Mouse (Mus musculus) stomach, embryonic 14.5 days (tissue): ENCODE measurements around the gene Mest. TPM values are rescaled to one million over a fixed set of nuclear protein-coding genes. Genes with fewer than 3 reads are reported as not detected.
A peak's percentile ranks its signal among the peaks of the same experiment; 100 is the strongest.

Experiments
- ATAC-seq: fragments of 200-750 bp; cut with Nextera tagmentation; 2 replicates; pipeline ENCODE4 v1.8.0; 2017; ENCODE audit warnings: low read depth, moderate TSS enrichment; ENCODE audit not compliant: insufficient number of reproducible peaks, insufficient read depth, low FRiP score
- H3K27ac ChIP-seq: fragments of 300-500 bp; sonication (generic); 2 replicates; pipeline ENCODE4 v1.5.1; 2014; ENCODE audit warnings: mild to moderate bottlenecking, low read length, moderate library complexity, mixed read lengths
- H3K27me3 ChIP-seq: fragments of 300-500 bp; sonication (generic); 2 replicates; pipeline ENCODE4 v1.6.1; 2014; ENCODE audit warnings: low read length, control low read depth, mixed read lengths; ENCODE audit not compliant: control insufficient read depth, insufficient read depth
- H3K36me3 ChIP-seq: fragments of 300-500 bp; sonication (generic); 2 replicates; pipeline ENCODE4 v1.6.1; 2014; ENCODE audit warnings: mild to moderate bottlenecking, control low read depth, low read length, moderate library complexity, mixed read lengths; ENCODE audit not compliant: control insufficient read depth, insufficient read depth
- H3K4me1 ChIP-seq: fragments of 300-500 bp; sonication (generic); 2 replicates; pipeline ENCODE4 v1.6.1; 2014; ENCODE audit warnings: low read length, control low read depth, mixed read lengths; ENCODE audit not compliant: control insufficient read depth, insufficient read depth
- H3K4me2 ChIP-seq: fragments of 300-500 bp; sonication (generic); replicated peaks from 2 replicates; pipeline ENCODE4 v1.6.1; 2014; ENCODE audit warnings: low read depth, low read length, control low read depth
- H3K4me3 ChIP-seq: fragments of 300-500 bp; sonication (generic); 2 replicates; pipeline ENCODE4 v1.5.1; 2014; ENCODE audit warnings: low read depth, low read length, control low read depth
- H3K9ac ChIP-seq: fragments of 300-500 bp; sonication (generic); replicated peaks from 2 replicates; pipeline ENCODE4 v1.6.1; 2014; ENCODE audit warnings: low read depth, mild to moderate bottlenecking, control low read depth, low read length, moderate library complexity, mixed read lengths
- H3K9me3 ChIP-seq: fragments of 300-500 bp; sonication (generic); 2 replicates; pipeline ENCODE4 v1.6.1; 2016; ENCODE audit warnings: low read depth, low read length, control low read depth; ENCODE audit not compliant: control insufficient read depth
- WGBS: fragments of 180-500 bp; shearing (Covaris S2); extraction: QIAGEN DNeasy Blood & Tissue Kit; methylation state at CpG from one replicate; pipeline ENCODE4 v1.1.7; 2014; 5-methylcytosine and 5-hydroxymethylcytosine counted together
- polyA plus RNA-seq: library from polyadenylated mRNA; unstranded; fragments of >200 nt; fragmentation: Nextera tagmentation; extraction: Ambion mirVana; gene quantifications from 2 replicates; pipeline ENCODE4 v1.2.1, GENCODE M21; 2014

The Mest gene
- polyA plus RNA-seq, 1 experiment from 2014 or later: 1,146 TPM

DNA sequence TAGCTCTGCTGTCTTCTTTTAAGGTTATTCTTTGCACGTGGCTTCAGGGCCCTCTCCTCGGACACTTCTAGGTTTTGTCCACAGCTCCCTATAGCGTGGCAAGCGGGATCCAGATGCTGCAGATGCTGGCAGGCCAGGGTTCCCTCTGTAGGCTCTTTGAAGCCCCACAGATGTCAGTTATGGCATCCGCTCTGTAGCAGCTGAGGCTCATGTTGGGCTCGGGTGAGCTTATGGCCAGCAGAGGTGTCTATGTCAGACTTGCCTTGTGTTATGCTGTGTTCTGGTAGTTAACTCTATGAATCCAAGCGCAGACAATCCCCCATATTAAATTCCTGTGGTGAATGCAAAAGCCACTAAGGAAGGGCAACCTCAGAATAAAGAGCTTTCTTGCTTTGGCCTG, 42.9 kb upstream of the Mest start:
- Histone ChIP-seq H3K9ac (no peak overlapping the region), H3K27ac (no peak overlapping the region), H3K27me3 (no peaks in the 10 kb centered on the region), H3K4me2 (no peak overlapping the region), H3K9me3 (no peaks in the 10 kb centered on the region), H3K4me1 (peaks cover 26% of the 10 kb centered on the region), H3K36me3 (no peaks in the 10 kb centered on the region), H3K4me3 (no peak overlapping the region)
- WGBS: 55% methylated on average over 7 of the region's 7 CpGs
- no peak for ATAC-seq

DNA sequence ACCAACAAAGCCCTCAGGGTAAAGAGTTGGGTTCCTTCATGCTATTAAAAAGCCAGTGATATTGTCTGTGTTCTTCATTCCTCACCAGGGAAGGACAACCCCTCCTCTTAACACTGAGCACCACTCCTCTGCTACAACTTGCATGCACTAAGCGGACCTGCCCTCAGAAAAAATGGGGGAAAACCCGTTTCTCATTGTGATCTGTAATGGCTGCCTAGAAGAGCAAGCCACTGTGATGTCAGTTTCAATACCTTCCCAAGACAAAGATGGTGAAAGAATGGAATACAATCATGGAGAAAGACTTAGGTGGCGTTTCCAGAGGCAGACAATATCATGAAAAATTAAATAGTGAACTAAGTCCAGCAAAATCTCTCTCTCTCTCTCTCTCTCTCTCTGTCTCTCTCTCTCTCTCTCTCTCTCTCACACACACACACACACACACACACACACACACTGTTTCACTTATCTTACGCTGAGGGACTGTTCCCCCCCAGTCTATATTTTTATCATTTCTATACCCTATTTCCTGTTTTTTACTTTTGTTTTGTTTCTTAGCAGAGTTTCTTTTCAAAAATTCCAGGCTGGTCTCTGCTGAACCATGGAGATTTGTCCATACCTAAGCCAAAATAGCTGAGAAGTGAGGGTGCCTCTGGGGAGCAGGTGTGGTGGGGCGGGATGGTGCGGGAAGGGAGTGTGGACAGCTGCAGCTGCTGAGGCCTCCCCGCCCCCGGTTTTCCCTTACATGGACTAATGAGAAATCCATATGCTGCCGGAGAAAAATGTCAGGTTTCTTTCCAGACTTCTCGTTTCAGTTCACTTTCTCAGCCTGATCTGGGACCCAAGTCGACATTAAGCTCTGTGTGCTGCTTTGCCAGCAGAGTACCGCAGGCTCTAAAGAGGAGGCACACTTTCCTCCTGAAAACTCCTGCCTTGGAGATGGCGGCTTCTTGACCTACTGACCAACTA, 41.1 kb upstream of the Mest start:
- 21% methylated on average over 13 of the region's 13 CpGs for WGBS
- ATAC-seq: peak; percentile 85
- no peak overlapping the region for H3K4me3 ChIP-seq

DNA sequence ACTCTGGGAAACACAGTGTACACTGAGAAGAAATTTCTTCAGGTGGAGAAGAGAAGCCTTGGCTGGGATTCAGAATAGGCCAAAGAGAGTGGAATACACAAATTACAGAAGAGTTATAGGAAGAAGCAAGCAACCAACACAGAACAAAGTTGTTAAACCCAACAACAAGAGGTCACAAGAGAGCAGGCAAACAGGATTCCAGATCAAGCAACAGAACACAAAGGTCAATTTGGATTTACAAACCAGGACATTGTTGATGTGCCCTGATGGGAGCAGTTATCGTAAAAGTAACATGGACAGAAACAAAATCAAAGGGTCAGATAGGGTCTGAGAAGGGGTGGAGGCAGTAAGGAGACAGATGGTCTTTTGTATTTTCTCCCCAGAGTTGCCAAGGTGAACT, 38.8 kb upstream of the Mest start:
- no peaks in the 10 kb centered on the region for H3K36me3 ChIP-seq
- H3K4me2 ChIP-seq: no peak overlapping the region
- H3K9me3 ChIP-seq: no peaks in the 10 kb centered on the region
- no peak for ATAC-seq
- H3K27me3 ChIP-seq: no peaks in the 10 kb centered on the region
- H3K4me1 ChIP-seq: peaks cover 16% of the 10 kb centered on the region
- no peak overlapping the region for H3K27ac ChIP-seq
- no peak overlapping the region for H3K9ac ChIP-seq
- WGBS: 74% methylated on average over 1 of the region's 1 CpGs
- no peak overlapping the region for H3K4me3 ChIP-seq

More for the DNA sequence above, 41.1 kb upstream of the Mest start:
- H3K9ac ChIP-seq: 0 out of 2 replicates have a peak overlapping the region, but pooled peaks have one; percentile 10
- no peaks in the 10 kb centered on the region for H3K36me3 ChIP-seq
- no peaks in the 10 kb centered on the region for H3K27me3 ChIP-seq
- H3K27ac ChIP-seq: peak overlapping the region; percentile 94
- peak overlapping the region; percentile 22; the same call in 1 of the 2 replicates for H3K4me2 ChIP-seq
- peaks cover 21% of the 10 kb centered on the region for H3K4me1 ChIP-seq
- H3K9me3 ChIP-seq: no peaks in the 10 kb centered on the region

DNA sequence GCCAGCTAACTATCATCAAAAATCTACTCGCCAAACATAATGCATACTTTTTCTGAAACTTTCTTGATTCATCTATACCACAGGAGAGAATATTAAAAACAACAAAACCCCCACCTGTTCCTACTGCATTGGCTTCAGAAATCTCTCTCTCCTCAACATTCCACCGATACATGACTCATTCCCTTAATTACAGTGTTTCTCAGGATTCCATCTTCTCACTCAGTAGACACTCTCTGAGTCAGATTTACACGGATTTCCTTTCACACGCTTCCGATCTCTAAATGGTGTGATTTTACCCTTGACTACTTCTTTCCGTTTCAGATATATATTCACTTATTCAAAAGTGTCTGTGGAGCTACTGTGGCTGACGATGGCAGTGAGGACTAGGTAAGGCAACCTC, 36.1 kb upstream of the Mest start:
- Histone ChIP-seq H3K27ac (no peak overlapping the region), H3K9me3 (no peaks in the 10 kb centered on the region), H3K27me3 (no peaks in the 10 kb centered on the region), H3K4me3 (no peak overlapping the region), H3K4me1 (peaks cover 9% of the 10 kb centered on the region), H3K9ac (no peak overlapping the region), H3K36me3 (no peaks in the 10 kb centered on the region; the same call in 1 of the 2 replicates), H3K4me2 (no peak overlapping the region)
- 87% methylated on average over 7 of the region's 7 CpGs for WGBS
- no peak for ATAC-seq

DNA sequence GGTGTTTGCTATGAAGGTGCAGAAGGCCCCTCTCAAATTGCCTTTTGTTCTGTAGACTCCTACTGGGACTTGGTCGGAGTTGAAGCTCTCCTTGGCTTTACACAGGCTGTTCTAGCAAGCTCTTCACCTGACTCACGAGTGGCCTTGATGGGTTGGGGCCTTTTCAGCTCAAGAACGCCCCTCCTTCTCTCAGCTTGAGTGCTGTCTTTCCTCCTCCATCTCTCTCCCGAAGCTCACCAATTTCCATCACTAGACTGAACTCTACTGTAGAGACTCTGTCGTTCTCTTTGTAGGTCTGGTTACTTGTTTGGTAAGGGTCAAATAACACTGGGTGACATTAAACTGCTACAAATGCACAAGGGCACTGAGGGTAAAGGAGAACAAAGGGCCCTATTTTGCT, 30.5 kb upstream of the Mest start:
- Histone ChIP-seq H3K9me3 (no peaks in the 10 kb centered on the region), H3K36me3 (no peaks in the 10 kb centered on the region; the same call in 1 of the 2 replicates), H3K27ac (peak overlapping the region; percentile 80; the same call in 1 of the 2 replicates), H3K4me2 (peak overlapping the region; percentile 41), H3K9ac (peak overlapping the region; percentile 41; the same call in 1 of the 2 replicates), H3K4me3 (peak overlapping the region; percentile 33), H3K27me3 (no peaks in the 10 kb centered on the region), H3K4me1 (peaks cover 4% of the 10 kb centered on the region; the same call in 1 of the 2 replicates)
- ATAC-seq: no peak
- 75% methylated on average over 5 of the region's 5 CpGs for WGBS

DNA sequence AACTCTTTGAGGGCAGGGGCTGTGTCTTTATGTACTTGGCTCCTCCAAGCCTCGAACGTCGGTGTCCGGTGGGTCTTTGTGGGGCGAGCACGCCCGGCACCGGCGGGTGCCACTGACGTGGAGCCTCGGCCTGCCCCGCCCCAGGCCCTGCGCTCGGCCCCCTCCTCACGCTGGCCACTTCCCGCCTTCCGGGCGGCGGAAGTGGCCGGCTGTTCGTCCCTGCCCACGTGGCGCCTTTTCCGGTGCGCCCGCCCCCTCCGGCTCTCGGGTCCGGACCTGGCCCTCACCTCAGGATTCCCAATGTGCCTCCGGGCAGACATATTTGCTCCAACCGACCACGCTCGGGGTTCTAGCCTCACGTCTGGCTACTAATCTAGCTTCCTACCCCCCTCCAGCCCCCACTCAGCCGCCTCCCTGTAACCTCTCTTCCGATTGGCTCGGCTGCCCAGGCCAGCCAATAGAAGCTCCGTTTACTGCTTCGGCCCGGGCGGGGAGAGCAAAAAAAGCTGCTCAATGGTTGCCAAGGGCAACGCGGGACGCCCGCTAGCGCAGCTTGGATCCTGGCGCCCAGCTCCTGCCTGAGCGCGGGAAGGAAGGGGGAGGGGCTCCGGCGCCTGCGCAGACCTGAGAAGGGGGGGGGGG, 29.9 kb upstream of the Mest start, which contains the start of gene Cep41:
TSS of gene Cep41 (minus strand) at position 400 of the 642 bp plus-strand sequence.
- WGBS: under 1% methylated on average over 52 of the region's 52 CpGs
- Histone ChIP-seq H3K36me3 (no peaks in the 10 kb centered on the region; the same call in 1 of the 2 replicates), H3K4me1 (peaks cover 4% of the 10 kb centered on the region; the same call in 1 of the 2 replicates), H3K27ac (peak within 1 kb of the TSS; percentile 80), H3K4me3 (peak within 1 kb of the TSS; percentile 33), H3K4me2 (peak within 1 kb of the TSS; percentile 41), H3K27me3 (no peaks in the 10 kb centered on the region), H3K9ac (peak within 1 kb of the TSS; percentile 41; the same call in 1 of the 2 replicates), H3K9me3 (no peaks in the 10 kb centered on the region)
- peak; percentile 97 for ATAC-seq

DNA sequence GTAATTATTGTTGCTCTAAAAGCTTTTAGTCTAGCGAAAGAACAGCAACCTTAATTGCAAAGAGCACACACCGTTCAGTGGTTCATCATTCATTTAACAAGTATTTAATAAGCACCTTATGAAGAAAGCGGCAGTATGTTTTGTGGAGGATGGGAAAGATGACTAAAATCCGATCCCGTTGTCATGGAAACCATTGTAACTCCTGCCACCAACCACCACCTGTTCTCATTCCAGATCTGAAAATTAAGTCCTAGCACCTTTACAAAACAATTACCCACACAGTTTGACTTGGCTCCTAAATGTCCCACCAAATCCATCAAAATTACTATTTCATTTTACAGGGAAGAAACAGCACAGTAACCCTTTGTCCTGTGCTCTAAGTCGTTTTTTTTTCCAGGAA, 29.1 kb upstream of the Mest start:
- Histone ChIP-seq H3K4me2 (peak overlapping the region; percentile 41), H3K4me3 (no peak overlapping the region), H3K4me1 (peaks cover 8% of the 10 kb centered on the region; the same call in 1 of the 2 replicates), H3K27me3 (no peaks in the 10 kb centered on the region), H3K36me3 (no peaks in the 10 kb centered on the region; the same call in 1 of the 2 replicates), H3K27ac (peak overlapping the region; percentile 80; the same call in 1 of the 2 replicates), H3K9ac (no peak overlapping the region), H3K9me3 (no peaks in the 10 kb centered on the region)
- WGBS: 39% methylated on average over 6 of the region's 6 CpGs
- ATAC-seq: no peak

DNA sequence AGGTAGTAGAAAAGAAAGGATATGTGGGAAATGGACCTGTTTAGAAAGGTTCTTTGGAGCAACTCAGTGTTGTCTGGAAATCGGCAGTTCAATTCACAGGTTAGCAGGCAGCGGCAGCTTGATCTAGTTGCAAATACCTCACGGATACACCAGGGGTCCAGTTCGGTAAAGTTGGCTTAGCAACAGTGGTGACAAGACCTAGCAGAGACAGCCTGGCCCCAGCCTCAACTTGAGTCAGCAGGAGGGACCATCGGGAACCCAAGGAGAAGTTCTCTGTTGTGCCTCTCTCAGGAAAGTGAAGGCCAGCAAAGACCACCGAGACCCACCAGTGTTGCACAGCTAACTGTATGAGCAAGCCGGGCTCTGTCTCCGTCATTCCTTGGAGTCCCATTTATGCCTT, 28.2 kb upstream of the Mest start:
- Histone ChIP-seq H3K27ac (no peak overlapping the region), H3K9me3 (no peaks in the 10 kb centered on the region), H3K36me3 (no peaks in the 10 kb centered on the region; the same call in 1 of the 2 replicates), H3K4me3 (no peak overlapping the region), H3K9ac (no peak overlapping the region), H3K27me3 (no peaks in the 10 kb centered on the region), H3K4me2 (no peak overlapping the region), H3K4me1 (peaks cover 17% of the 10 kb centered on the region; the same call in 1 of the 2 replicates)
- 91% methylated on average over 8 of the region's 8 CpGs for WGBS
- ATAC-seq: no peak
